Comparison of ENCODE assay signal across 1 mouse cellular context in genomic region chr1:120044584-120044983, GRCm38 (mm10).
TF ChIP-seq lines count a peak whose summit lies in the region.

No protein-coding gene starts in this region.

TF ChIP-seq in myocyte, 11 proteins besides CTCF, POLR2A, EP300 and RAD21 (continued from another document):
- no peak for TF ChIP-seq SRF (IDR thresholded peaks at IDR 0.05; ENCODE audit: control insufficient read depth, insufficient read length, low read depth)
